Mouse (Mus musculus) c-Kit-positive CD71-positive TER-119-positive erythroid progenitor cells, embryonic 14.5 days (primary cell): ENCODE measurements at regions not wholly inside any gene's neighbourhood (a gene's known extent, or its start where the extent isn't known, plus 50 kb on each side); places are given as distances from the start of the nearest gene placed in this dataset.

Source experiments
- DNase-seq: peaks from one replicate; pipeline ENCODE4 v3.0.0-alpha.2; 2013; ENCODE audit warnings: low spot score

DNA sequence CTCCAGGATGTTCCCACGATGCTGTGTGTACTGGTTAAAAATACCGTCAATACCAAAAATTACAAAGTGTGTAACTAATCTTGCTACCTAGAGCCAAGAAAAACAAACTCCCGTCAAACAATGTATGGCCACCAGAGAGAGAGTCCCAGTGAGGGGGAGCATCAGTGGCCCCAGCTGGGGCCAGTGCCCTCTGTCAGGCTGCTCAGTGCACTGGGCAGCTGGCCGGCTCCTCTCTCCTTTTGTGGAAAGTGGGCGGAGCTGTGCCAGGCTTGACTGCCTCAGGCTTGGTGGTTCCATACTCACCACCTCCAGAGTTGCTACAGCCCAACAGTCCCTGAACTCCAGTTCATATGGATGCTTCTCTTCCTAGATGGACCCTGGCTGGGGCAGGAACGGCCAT lies 53.8 kb upstream of the Sept5 start:
- DNase-seq: no peak

DNA sequence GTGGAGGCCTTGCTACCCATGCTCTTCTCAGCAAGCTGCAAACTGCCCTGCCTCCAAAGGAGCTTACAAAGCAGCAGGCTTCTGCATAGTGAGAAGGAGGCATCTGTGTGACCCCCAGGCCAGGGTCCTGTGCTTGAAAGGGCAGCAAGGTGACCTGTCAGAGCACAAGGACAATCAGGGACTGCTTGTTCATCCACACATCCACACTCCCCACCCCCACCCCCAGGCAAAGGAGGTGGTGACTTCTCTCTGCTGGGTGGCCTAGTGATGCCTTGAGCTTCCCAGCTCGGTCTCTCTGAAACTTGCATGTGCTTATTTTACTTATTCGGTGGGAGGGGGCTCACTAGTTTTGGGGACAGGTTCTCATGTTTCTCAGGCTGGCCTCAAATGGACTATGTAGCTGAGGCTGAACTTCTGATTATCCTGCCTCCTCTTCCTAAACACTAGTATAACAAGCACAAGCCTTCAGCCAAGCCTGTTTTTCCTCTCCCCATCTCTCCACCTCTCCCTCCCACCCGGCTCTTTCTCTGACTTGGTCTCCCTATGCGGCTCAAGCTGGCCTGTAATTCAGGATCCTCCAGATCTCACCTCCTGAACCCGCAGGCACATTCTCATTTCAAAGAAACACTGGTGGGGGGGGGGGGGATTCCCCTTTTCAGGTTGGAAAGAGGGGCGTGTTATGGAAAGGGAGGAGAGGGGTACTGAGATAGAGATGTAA lies 56.4 kb upstream of the Sept5 start:
- DNase-seq: no peak

DNA sequence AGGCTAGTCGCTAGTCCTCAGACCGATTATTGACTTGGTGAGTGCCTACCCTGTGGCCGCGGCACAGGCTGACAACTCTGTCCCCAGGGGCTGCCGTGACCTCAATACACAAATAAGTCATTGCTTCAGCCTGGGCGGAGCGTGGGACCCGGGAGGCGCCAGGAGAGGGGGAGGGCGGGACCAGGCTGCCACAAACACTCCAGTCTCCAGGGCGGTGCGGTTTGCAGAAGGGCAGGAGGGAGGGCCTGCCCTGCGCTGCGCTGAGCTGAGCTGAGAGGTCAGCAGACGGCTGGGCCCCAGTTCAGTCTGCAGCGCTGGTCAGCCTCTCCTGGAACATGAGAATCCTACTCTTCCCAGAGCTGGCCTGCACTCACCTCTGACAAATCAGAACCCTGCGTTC lies 57.2 kb upstream of the Sept5 start:
- peak; percentile 12 for DNase-seq

DNA sequence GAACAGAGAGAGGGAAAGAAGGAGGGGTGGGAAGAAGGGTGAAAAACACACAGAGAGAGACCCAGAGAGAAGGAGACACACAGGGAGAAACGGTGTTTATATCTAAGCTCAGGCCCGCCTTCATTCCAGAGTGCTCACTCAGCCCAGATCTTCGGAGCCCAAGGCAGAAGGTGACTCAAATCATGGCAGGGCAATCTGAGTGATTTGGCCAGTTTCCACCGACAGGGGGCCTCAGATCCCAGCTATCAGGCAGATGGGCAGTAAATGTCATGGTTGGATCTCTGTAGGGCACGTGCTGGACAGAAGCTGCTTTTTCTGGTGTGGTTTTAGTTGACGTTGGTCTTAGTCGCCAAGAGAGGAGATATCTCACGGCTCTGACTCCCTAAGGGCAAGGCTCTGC lies 57.6 kb upstream of the Sept5 start:
- DNase-seq: peak; percentile 33

DNA sequence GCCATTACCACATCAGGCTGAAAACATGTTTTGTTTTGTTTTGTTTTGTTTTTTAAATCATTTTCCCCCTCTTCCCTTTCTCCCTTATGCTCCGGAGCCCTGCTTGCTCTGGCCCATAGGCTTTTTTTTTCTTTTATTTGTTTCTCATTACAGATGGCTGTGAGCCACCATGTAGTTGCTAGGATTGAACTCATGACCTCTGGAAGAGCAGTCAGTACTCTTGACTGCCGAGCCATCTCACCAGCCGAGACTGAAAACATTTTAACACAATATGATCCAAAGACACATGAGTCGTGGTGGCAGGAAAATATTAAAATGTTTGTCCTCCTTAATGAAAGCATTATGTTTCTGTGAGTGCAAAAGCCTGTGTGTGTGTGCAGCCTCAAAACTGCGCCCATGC lies 65.8 kb upstream of the Sept5 start:
- DNase-seq: no peak

DNA sequence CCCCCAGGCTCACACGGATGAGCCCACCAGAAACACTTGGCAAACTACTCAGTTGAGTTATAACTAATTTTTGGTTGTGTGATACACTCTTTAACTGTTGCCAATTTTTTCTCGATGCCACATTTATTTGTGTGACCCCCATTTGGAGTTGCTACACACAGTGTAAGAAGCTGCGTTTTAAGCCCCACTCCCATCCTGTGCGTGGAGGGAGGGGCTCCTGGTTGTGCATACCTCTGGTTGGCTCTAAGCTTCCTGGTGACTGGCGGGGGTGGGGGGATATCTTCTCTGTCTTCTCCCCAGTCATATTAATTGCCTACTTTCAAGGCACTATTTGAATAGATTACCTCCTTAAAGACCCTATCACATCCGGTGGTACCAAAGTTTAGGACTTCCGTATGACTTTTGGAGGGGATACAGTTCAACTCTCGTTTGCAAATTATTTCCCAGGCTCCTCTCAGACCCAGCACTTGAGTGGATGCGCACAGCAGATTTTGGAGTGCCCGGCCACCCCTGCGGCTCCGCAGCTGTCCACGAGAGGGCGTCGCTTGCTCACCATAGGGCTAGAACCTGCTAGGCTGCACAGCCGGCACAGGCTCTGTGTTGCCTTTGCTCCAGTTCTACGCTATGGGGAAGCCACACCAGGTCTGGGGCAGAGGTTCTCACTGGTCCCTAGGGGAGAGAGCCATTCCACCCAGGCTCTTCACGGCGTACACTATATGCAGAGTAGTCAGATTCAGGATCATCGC lies 66.5 kb upstream of the Sept5 start:
- peak; percentile 17 for DNase-seq

DNA sequence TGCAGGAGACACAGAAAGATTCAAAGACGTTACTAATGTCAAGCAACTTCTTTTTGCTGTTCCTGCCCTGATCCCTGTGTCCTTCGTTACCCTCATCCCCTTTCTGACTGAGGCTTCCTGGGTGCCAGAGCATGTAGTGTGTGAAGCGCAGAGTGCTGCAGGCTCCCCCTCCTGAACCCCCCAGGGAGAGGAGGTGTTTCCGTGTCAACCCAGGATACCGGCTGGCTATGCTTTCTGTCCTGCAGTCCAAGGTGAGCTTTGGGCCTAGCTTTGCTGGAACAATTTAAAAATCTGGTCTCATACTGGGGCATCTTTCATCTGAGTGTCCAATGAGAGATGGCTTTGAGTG lies 67.0 kb upstream of the Sept5 start:
- no peak for DNase-seq

DNA sequence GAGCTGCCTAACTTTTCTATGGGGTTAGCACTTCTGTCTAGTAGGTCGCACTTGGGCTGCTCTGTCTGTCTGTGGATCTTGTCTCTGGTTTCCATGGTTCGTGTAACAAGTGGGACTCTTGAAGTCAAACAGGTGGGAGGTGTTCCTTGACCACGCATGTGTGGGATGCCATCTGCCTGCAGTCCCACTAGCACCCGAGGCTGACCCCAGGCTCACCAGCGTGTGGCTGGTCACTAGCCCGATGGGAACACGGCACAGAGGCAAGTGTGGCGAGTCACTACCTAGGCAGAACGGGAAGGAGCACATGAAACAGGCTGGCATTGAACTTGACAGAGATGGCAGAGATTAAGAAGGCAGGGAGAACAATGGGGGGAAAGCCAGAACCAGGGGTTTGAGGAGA lies 72.5 kb upstream of the Cldn5 start:
- no peak for DNase-seq

DNA sequence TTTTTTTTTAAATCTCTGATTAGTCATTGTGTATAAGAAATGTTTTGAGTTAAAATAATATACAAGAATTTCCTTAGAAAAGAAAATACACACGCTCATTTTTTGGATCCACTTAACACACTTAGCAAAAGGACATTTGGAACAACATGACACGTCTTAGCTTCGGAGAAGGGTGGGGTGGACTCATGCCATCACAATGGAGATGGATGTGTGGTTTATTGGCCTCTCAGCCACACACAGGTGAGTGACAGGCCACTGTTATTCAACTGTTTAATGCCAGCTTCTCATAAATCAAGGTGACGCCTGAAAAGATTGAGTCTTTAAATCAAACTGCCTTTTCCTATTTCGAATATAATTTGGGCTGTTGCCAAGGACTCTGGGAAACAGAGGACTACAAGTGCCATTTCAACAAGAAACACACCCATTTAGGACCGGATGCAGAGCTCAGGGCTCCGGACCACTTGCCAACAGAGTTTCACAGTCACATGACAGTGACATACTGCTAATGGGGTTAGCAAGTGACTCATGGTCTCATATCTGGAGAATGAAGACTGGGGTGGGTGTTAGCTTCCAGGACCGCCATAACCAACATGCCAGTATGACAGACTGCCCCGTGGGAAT lies 71.5 kb upstream of the Cldn5 start:
- no peak for DNase-seq

DNA sequence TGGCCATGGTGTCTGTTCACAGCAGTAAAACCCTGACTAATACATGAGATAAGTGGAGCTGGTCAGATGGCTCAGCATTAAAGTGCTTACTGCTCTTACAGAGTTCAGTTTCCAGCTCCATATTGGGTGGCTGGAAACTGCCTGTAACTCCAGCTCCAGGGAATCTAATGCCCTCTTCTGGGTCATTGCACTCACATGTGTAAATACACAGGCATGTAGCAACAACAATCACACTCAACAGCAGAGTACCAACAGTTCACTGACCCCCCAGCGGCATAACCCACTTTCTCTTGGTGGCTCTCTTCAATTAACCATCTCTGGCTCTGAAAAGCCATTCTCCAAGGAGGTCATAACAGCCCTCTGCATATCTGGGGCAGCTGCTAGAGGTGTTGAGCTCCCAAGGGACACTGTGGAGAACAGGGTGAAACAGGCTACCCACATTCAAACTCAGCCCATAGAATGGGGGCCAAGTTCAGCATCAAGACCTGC lies 65.0 kb upstream of the Cldn5 start:
- DNase-seq: no peak

DNA sequence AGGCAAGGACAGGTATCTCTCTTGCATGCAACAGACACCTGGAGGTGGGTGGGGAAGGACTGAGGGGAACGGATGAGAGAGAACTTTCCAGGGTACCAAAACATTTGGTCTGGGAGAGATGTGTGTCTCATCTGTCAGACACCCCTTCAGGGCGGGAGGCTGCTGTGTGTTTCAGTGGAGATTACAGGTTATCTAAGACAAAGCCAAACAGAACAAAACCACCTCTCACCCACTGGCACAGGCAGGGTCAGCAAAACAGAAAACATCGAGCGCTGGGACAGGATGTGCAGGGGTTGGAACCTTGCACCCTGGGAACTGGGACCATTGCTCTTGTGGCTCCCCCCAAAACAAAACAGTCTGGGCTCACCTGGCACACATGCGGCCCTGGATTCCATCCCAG lies 63.6 kb upstream of the Cldn5 start:
- DNase-seq: no peak

DNA sequence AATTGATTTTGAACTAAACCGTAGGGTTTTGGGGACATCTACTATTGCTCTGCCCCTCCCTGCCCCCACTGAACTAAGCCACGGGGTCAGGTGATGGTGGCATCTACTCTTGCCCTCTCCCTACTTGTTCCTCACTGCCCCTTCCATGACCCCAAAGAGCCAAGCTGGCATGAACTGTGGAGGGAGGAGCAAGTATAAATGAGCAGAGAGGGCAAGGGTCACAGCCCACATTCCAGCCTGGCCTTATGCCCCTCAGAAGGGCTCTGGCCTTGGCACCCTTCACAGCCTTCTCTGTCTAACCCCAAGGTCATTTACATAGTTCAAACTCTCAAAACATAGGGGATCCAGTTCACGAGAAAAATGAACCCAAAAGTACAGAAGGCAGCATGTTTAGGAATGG lies 61.3 kb upstream of the Cldn5 start:
- no peak for DNase-seq

DNA sequence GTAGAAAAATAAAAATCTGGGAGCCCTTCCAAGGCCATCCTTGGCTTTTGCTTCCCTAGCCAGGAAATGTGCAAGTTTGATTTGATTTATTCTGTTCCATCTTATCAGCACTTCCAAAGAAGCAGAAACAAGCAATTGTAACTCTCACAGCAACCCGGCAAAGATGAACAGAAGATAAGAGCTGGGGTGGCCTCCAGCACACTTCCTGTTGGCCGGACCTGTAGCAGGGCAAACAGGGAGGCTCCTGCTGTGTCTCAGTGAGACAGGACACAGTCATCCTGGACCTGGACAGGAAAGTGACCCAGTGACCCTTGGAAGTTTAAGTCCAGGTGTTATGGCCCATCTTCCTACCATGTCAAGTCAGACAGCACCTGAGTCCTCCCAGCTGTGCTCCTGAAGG lies 58.6 kb upstream of the Cldn5 start:
- DNase-seq: no peak

DNA sequence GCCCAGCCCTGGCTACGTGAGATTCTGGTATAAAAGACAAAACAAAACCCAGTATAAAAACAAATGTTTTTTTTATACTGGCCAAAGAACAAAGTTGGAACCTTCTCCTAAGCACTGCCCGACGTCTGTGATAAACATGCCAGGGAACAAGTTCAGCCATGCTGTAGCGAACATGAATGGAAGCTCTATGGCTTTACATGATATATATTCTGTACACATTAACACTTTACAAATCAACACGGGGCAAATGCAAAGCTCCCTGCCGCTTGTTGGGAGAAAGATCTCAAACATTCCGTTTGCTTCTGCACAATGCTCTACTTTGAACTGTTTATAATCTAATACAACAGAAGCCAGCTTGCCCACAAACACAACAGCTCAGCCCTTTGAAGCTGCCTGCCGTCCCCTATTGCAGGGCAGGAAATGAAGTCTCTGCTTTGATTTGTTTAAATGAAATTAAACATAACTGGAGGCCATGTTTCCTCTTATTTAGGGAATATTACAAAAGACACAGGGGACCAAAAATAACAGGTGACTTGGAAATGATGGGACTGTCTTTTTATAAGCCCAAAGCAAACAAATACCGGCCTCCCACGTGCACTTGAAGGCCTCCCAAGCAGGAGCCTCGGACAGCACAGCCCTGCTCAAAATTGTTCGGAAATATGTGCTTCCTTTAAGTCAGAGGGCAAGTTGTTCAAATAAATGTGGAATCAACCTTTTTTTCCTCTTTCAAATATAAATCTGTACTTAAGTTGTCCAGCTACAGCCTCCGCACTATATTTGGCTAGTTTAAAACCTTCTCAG lies 56.0 kb upstream of the Cldn5 start:
- DNase-seq: no peak

DNA sequence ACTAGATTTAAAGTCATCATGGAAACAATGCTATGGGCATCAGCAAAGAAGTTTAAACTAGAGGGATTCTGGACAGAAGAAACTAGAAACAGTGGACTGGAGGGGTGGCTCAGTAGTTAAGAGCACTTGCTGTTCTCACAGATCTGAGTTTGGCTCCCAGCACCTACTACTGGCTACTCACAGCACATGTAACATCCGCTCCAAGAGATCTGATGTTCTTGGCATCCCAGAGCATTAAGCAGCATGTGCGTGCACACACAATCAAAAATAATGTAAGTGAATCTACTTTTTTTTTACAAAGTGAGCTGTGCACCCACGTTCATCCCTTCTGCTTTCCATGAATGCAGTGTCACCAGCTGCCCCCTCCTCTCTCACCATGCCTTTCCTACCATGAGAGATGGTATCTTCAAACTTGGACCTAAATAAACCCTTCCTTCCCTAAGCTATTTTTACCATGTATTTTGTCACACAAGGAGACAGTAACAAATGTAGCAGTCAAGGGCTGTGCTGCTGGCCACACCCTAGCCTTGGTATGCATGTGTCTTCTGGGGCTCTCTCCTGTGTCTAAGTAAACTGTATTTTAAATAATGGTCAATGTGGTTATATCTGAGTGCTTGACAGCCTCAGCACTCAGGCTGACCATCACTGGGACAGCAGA lies 53.3 kb upstream of the Cldn5 start:
- no peak for DNase-seq

DNA sequence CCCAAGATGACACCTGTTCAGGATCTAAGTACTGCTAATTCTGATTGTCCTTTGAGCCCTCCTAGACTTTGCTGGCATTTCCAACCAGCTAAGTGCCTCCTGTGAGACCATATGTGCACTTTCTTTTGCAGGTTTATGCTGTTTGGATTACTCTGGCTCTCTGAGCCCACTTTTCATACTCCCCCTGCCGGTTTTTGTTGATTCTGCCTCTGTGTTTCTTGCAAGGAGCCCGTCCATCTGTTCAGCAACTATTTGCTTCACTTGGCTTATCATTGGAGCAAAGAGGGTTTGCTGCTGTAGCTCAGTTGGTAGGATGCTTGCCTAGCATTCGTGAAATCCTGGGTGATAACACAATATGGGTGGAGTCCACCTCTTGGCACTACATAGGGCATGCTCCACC lies 52.8 kb upstream of the Cldn5 start:
- DNase-seq: no peak

DNA sequence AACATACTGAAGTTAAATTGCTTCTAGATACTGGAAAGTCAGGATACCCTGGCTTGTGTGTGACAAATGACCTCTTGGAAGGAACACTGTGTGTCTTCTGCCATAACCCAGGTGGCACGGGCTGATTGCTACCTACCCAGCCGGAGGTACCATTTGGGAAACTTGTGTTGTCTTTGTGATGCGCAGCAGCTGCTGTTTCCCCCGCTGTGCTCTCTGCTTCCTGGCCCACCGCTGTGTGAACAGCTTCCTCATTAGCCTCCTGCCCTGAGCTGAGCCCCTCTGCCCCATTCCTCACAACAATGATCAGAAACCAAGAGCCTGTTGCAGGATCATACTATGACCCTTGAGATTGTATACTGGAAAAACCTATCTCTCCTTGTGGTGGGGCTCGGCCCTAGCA lies 51.9 kb upstream of the Cldn5 start:
- no peak for DNase-seq
